Mouse (Mus musculus): ENCODE measurements around the gene Mkrn1. TPM values are rescaled to one million over a fixed set of nuclear protein-coding genes. Genes with fewer than 3 reads are reported as not detected.
"Not testable (repeated sequence)": the region's sequence is repeated elsewhere in the genome, so short reads cannot be mapped to it uniquely, and the experiment has no call there.

Gene Mkrn1
- polyA plus RNA-seq, 1 experiment = 35.8 TPM

DNA sequence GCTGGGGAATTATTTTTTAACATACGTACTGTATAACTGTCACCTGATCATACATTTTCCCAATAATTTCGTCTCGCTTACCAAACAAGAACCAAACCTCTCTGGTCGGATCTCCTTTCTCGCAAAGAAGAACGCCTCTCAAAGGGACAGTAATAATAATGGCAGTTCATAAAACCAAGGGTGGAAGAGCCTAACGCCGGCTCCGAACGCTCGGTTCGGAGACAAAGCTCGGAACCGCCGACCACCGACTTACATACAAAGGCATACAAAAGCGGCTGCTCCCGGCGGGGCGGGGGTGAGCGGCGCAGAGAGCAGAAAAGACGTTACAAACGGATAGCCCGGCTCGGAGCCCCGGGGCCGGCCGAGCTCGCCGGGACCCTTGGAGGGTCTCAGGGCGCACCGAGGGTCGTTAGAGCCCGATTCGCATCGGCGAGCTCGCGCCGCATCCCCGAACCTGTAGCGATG lies 844 bp downstream of the Mkrn1 start:
- DNase-seq = no peak
- Histone ChIP-seq H3K4me1 (ENCODE audit: control insufficient read depth, insufficient read depth, low read length) (no peaks in the 10 kb centered on the region; the same call in 1 of the 2 replicates), H3K4me3 (replicated peaks; ENCODE audit: extremely low read depth, low read depth, low read length) (peak overlapping the region; percentile 64)
- WGBS = under 1% methylated on average over 43 of the region's 43 CpGs
- no peak for TF ChIP-seq CTCF (IDR thresholded peaks at IDR 0.05; ENCODE audit: insufficient read depth, low read length)
- TF ChIP-seq POLR2A (IDR thresholded peaks at IDR 0.05; ENCODE audit: borderline replicate concordance, extremely low read depth, low read depth, low read length) = no peak

GRCm38 (mm10) chr6:39416654-39417053 lies 3.6 kb downstream of the Mkrn1 start:
- not testable (repeated sequence) for H3K4me3 ChIP-seq (replicated peaks; ENCODE audit: extremely low read depth, low read depth, low read length); H3K4me1 ChIP-seq (ENCODE audit: control insufficient read depth, insufficient read depth, low read length); DNase-seq

DNA sequence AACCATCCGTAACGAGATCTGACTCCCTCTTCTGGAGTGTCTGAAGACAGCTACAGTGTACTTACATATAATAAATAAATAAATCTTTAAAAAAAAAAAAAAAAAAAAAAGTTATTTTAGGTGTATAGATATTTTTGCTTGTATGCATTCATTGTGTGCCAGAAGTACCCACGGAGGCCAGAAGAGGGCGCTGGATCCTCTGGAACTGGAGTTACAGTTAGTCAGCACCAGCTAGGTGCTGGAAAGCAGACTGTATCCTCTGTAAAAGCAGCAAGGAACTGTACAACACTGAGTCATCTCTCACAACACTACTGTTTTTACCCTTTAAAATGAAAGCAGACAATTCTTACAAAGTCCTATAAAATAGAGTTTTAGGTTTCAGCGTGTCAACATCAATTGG lies 4.5 kb downstream of the Mkrn1 start:
- TF ChIP-seq POLR2A (IDR thresholded peaks at IDR 0.05; ENCODE audit: borderline replicate concordance, extremely low read depth, low read depth, low read length) (no peak), CTCF (IDR thresholded peaks at IDR 0.05; ENCODE audit: insufficient read depth, low read length) (peak; percentile 67)
- no peak overlapping the region for H3K4me3 ChIP-seq (replicated peaks; ENCODE audit: extremely low read depth, low read depth, low read length)
- no peaks in the 10 kb centered on the region; the same call in 1 of the 2 replicates for H3K4me1 ChIP-seq (ENCODE audit: control insufficient read depth, insufficient read depth, low read length)
- peak; percentile 56 for DNase-seq
- WGBS = 54% methylated on average over 3 of the region's 5 CpGs

- TF ChIP-seq POLR2A (IDR thresholded peaks at IDR 0.05; ENCODE audit: borderline replicate concordance, extremely low read depth, low read depth, low read length) (no peak), CTCF (IDR thresholded peaks at IDR 0.05; ENCODE audit: insufficient read depth, low read length) (no peak)
- H3K4me1 ChIP-seq (ENCODE audit: control insufficient read depth, insufficient read depth, low read length) = no peaks in the 10 kb centered on the region; the same call in 1 of the 2 replicates
- WGBS = 83% methylated on average over 1 of the region's 1 CpGs
- no peak for DNase-seq
- H3K4me3 ChIP-seq (replicated peaks; ENCODE audit: extremely low read depth, low read depth, low read length) = no peak overlapping the region
These were observed 6.2 kb downstream of the Mkrn1 start for GRCm38 (mm10) chr6:39414106-39414505.

DNA sequence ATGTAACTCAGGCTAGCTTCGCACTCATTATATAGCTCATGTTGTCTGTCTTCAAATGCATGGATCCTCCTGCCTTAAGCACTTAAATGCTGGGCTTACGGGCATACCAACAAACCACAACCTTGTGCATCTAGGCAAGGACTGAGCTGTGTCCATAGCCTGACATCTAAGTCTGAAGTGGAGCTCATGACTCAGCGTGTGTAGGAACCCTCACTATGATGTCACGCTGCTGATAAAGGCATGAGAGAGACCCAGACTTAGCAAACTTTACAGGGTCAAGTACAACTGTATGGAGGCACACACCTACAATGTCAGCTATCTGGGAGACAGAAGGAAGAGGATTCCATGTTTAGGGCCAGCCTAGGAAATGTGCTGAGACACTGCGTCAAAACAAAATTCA lies 13.8 kb downstream of the Mkrn1 start:
- no peaks in the 10 kb centered on the region for H3K4me1 ChIP-seq (ENCODE audit: control insufficient read depth, insufficient read depth, low read length)
- H3K4me3 ChIP-seq (replicated peaks; ENCODE audit: extremely low read depth, low read depth, low read length) = no peak overlapping the region
- 85% methylated on average over 5 of the region's 5 CpGs for WGBS
- TF ChIP-seq POLR2A (IDR thresholded peaks at IDR 0.05; ENCODE audit: borderline replicate concordance, extremely low read depth, low read depth, low read length) = no peak
- no peak for TF ChIP-seq CTCF (IDR thresholded peaks at IDR 0.05; ENCODE audit: insufficient read depth, low read length)
- DNase-seq = no peak

DNA sequence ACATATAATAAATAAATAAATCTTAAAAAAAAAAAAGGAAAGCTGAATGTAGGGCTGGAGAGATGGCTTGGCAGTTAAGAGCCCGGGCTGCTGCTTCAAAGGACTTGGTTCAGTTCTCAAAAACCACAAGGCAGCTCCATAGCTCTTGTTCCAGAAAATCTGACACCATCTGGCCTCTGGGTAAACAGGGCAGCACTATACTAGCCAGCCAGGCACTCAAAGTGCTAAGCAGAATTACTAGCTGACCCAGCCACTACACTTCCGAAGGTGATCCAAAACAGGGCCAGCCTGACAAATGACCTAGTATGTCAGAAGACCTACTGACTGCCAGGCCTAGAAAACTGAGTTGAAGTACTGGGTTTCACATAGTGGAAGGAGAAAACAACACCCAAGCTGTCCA lies 17.1 kb downstream of the Mkrn1 start:
- no peak for TF ChIP-seq POLR2A (IDR thresholded peaks at IDR 0.05; ENCODE audit: borderline replicate concordance, extremely low read depth, low read depth, low read length)
- TF ChIP-seq CTCF (IDR thresholded peaks at IDR 0.05; ENCODE audit: insufficient read depth, low read length) = no peak
- H3K4me1 ChIP-seq (ENCODE audit: control insufficient read depth, insufficient read depth, low read length) = no peaks in the 10 kb centered on the region
- no peak for DNase-seq
- 69% methylated on average over 2 of the region's 2 CpGs for WGBS
- H3K4me3 ChIP-seq (replicated peaks; ENCODE audit: extremely low read depth, low read depth, low read length) = no peak overlapping the region

DNA sequence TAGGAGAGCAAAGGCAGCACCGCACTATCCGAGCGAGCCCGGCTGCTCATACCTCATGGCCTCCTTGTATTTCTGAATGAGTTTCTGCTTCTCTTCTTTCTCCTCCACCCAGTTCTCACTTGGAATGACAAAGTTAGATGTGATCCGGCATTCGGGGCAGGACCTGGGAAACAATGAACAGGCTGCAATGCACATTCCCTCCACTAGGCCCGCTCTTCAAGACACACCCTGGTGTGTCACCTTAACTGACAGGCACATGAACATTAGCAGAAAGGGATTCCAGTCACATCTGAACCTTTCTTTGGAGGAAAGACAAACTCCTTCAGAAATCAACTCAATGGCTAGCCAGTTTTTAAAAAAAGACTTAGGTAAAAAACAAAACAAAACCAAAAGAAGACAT lies 19.9 kb downstream of the Mkrn1 start:
- WGBS = 66% methylated on average over 7 of the region's 7 CpGs
- H3K4me3 ChIP-seq (replicated peaks; ENCODE audit: extremely low read depth, low read depth, low read length) = no peak overlapping the region
- TF ChIP-seq POLR2A (IDR thresholded peaks at IDR 0.05; ENCODE audit: borderline replicate concordance, extremely low read depth, low read depth, low read length) (no peak), CTCF (IDR thresholded peaks at IDR 0.05; ENCODE audit: insufficient read depth, low read length) (peak; percentile 76)
- peak; percentile 34 for DNase-seq
- no peaks in the 10 kb centered on the region for H3K4me1 ChIP-seq (ENCODE audit: control insufficient read depth, insufficient read depth, low read length)

DNA sequence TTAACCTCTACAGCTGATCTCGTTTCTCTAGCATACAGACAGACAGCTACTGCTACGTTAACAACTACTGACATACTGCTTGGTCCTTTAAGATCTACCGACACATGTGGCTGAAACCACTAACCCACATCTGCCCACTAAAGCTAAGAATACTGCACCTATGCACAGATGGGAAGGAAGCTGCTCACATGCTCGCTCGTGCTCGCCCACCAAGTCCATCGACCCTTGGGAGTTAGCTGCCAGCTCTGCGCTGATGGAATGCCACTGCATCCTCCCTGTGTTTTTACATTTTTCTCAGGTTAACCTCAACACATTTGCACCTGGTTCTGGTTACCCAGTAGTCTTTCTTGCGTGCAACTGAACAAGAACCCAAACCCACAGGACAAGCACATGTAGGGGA lies 21.9 kb downstream of the Mkrn1 start:
- TF ChIP-seq CTCF (IDR thresholded peaks at IDR 0.05; ENCODE audit: insufficient read depth, low read length) (no peak), POLR2A (IDR thresholded peaks at IDR 0.05; ENCODE audit: borderline replicate concordance, extremely low read depth, low read depth, low read length) (no peak)
- 88% methylated on average over 9 of the region's 9 CpGs for WGBS
- no peaks in the 10 kb centered on the region for H3K4me1 ChIP-seq (ENCODE audit: control insufficient read depth, insufficient read depth, low read length)
- H3K4me3 ChIP-seq (replicated peaks; ENCODE audit: extremely low read depth, low read depth, low read length) = no peak overlapping the region
- no peak for DNase-seq

DNA sequence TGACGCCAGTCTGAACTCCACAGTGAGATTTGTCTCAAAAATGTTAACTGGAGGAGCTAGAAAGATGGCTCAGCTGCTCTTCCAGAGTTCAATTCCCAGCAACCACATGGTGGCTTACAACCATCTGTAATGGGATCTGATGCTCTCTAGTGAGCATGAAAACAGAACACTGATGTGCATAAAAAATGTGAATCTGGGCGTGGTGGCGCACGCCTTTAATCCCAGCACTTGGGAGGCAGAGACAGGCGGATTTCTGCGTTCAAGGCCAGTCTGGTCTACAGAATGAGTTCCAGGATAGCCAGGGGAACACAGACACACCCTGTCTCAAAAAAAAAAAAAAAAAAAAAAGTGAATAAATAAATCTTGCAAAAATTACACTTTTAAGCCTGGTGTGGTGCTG lies 23.2 kb downstream of the Mkrn1 start:
- 95% methylated on average over 6 of the region's 6 CpGs for WGBS
- no peaks in the 10 kb centered on the region for H3K4me1 ChIP-seq (ENCODE audit: control insufficient read depth, insufficient read depth, low read length)

GRCm38 (mm10) chr6:39395916-39396315 lies 24.3 kb downstream of the Mkrn1 start:
- H3K4me1 ChIP-seq (ENCODE audit: control insufficient read depth, insufficient read depth, low read length) = no peaks in the 10 kb centered on the region
- H3K4me3 ChIP-seq (replicated peaks; ENCODE audit: extremely low read depth, low read depth, low read length) = no peak overlapping the region
- no peak for DNase-seq
- 70% methylated on average over 4 of the region's 4 CpGs for WGBS
- no peak for TF ChIP-seq POLR2A (IDR thresholded peaks at IDR 0.05; ENCODE audit: borderline replicate concordance, extremely low read depth, low read depth, low read length)
- TF ChIP-seq CTCF (IDR thresholded peaks at IDR 0.05; ENCODE audit: insufficient read depth, low read length) = no peak

More for the DNA sequence above, 23.2 kb downstream of the Mkrn1 start:
- no peak overlapping the region for H3K4me3 ChIP-seq (replicated peaks; ENCODE audit: extremely low read depth, low read depth, low read length)
- DNase-seq = no peak
- TF ChIP-seq CTCF (IDR thresholded peaks at IDR 0.05; ENCODE audit: insufficient read depth, low read length) = no peak
- TF ChIP-seq POLR2A (IDR thresholded peaks at IDR 0.05; ENCODE audit: borderline replicate concordance, extremely low read depth, low read depth, low read length) = no peak

Measured in lung, adult 2 months (tissue).